Comparison of ENCODE assay signal across 8 mouse cellular contexts in the genomic region with DNA sequence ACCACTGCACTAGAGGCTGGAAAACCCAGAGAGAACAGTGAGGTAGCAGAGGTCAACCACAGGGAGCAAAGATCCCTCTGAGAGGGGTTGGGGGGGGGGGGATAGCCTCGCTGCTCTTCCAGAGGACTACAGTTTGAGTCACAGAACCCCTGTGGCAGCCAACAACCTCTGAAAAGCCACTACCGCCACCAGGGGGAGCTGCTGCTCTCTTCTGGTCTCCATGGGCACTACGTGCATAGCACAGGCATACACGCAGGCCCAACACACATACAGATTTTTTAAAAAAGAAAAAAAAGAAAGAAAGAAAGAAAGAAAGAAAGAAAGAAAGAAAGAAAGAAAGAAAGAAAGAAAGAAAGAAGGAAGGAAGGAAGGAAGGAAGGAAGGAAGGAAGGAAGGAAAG.
A peak's percentile ranks its signal among the peaks of the same experiment; 100 is the strongest.
DNase-seq lines count a peak whose midpoint lies in the region.

No protein-coding gene starts in this region.

- peak; percentile 94 for DNase-seq in B cell, adult 2 months
- DNase-seq in Muller cell, postnatal 12 days (ENCODE audit: inconsistent ontology term), result peak; percentile 63
- DNase-seq in cerebellum, adult 9-10 months, result peak; percentile 65
- peak; percentile 57 to 70 for DNase-seq in frontal cortex, postnatal 36 days (ENCODE audit: low spot score in 2 of 2)
- DNase-seq in kidney, postnatal 4 days, result peak; percentile 89
- peak; percentile 86 for DNase-seq in lung, postnatal 10 days
- peak; percentile 73 for DNase-seq in right cerebral cortex, postnatal 14 days
- DNase-seq in urinary bladder, postnatal 25 days (ENCODE audit: low spot score), result peak; percentile 82

Comparison
In these comparisons a context has a peak if more than half of its experiments do, and no peak if none do; other contexts are left out.
1. Peak in every context shown above with its lines: DNase-seq.